12 mouse cellular contexts compared by ENCODE assay signal in the genomic region with DNA sequence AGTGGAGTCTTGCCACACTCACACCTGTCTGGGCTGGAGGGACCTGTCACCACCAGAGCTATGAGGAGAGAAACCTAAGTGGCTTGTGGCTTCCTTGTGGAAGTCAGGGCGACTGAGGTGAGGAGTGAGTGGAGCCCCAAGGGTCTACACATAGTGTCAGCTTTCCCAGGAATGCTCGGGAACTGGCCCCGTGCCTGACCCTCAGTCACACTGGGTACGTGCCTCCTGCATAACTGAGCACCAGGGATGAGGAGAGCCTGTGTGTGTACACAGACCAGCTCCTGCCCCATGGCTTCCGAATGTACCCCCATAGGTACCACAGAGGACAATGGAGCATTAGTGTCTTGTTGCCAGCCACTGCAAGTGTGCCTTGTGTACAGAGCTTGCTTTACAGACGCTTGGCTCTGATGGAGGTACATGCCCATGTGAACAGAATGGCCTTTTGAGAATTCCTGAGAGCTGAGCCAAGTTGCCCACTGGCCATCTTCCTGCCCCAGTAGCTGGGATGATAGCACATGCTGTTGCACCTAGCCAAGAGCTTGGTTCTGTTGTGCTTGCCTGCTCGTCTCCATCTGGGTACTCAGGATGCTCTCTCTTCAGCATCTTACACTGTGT.
"Had no signal": no experiment of that assay in that cellular context is flagged by ENCODE, and none has a peak within 500 bp of the region (broad histone marks: within the 10 kb centered on the region; RNA-seq: fewer than 3 reads in every experiment).

No protein-coding gene starts in this region.

- H3K9me3 ChIP-seq: limb, embryonic 12.5 days; liver, embryonic 13.5 days; midbrain, embryonic 15.5 days; neural tube, embryonic 13.5 days had no signal

- H3K4me3 ChIP-seq: layer of hippocampus, adult 2 months; limb, embryonic 12.5 days; liver, embryonic 13.5 days; midbrain, embryonic 15.5 days; neural tube, embryonic 13.5 days had no signal

- DNase-seq: kidney, postnatal 36 days; liver; liver, embryonic 13.5 days; liver, postnatal 0 days; lung, postnatal 36 days; right cerebral cortex, adult 18-20 months; right cerebral cortex, postnatal 25 days; thymus, postnatal 36 days had no signal

- H3K27ac ChIP-seq: layer of hippocampus, adult 2 months; limb, embryonic 12.5 days; liver, embryonic 13.5 days; neural tube, embryonic 13.5 days had no signal

- H3K27me3 ChIP-seq: limb, embryonic 12.5 days; liver, embryonic 13.5 days; midbrain, embryonic 15.5 days; neural tube, embryonic 13.5 days had no signal

- ATAC-seq: liver, postnatal 0 days; midbrain, embryonic 15.5 days had no signal

- H3K9ac ChIP-seq: limb, embryonic 12.5 days; liver, embryonic 13.5 days; liver, postnatal 0 days; midbrain, embryonic 15.5 days; neural tube, embryonic 13.5 days had no signal

- H3K4me2 ChIP-seq: limb, embryonic 12.5 days; liver, embryonic 13.5 days; midbrain, embryonic 15.5 days; neural tube, embryonic 13.5 days had no signal

- H3K4me1 ChIP-seq: limb, embryonic 12.5 days had no signal
